Mouse (Mus musculus): Measurements from ENCODE around the gene Rs1.
A peak's percentile ranks its signal among the peaks of the same experiment; 100 is the strongest.
"Not testable (repeated sequence)": the region's sequence is repeated elsewhere in the genome, so short reads cannot be mapped to it uniquely, and the experiment has no call there.

Gene Rs1

DNA sequence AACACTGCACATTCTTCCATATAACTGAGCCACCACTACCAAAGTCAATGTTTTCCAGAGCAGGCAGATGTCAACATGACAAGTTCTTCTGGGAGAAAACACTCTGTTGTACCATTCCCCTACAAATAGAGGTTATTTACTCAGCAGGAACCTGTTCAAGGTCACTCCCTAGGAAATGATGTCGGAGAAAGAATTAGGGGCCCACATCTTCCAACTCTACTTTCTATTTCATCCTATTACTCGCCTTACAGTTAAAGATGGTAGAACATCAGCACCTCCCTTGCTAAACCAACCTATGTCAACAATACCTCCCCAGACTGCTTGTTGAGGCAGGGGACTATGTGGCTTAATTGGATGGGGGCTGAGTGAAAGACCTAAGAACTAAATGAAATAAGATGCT lies at the start of gene Rs1:
Gene Rs1, plus strand, starts transcription at position 301 of the 400 bp plus-strand sequence.
- DNase-seq (ENCODE audit: low read depth, low spot score) = no peak

DNA sequence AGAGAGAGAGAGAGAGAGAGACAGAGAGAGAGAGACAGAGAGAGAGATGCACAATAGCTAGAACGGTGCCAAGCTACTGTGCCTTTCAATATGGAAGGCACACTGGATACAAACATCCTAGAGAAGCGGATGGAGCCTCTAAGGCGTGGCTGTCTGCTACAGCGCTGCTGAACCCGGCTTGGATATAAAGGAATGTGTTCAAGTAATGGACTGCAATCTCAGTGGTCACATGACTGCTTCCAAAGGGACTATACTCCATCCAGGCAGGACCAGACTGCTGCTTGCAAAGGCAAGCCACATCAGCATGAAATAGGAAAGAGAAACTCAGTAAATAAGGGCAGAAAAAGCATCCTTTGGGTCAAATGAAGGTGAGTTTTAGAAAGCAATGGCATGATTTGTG lies 32.2 kb upstream of the Rs1 start, which contains the start of gene Ppef1:
Gene Ppef1, minus strand, starts transcription at position 116 of the 400 bp plus-strand sequence.
- no peak for DNase-seq (ENCODE audit: low read depth, low spot score)

DNA sequence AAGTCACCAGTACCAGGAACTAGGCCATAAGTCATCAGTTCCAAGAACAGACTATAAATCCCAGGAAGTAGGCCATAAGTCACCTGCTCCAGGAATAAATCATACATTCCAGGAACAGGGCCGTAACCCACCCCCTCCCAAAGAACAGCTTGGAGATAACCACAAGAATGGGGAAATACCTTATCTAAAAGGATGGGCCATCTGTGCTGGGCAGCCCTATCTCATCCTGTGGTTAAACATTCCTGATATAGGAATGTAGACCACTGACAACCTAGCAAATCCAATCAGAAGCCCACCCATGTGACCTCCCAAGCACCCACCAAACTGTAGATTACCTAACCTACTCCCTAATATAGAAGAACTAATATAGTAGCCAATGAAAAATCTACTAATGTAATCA lies 22.4 kb upstream of the Rs1 start:
- no peak for DNase-seq (ENCODE audit: low read depth, low spot score)

DNA sequence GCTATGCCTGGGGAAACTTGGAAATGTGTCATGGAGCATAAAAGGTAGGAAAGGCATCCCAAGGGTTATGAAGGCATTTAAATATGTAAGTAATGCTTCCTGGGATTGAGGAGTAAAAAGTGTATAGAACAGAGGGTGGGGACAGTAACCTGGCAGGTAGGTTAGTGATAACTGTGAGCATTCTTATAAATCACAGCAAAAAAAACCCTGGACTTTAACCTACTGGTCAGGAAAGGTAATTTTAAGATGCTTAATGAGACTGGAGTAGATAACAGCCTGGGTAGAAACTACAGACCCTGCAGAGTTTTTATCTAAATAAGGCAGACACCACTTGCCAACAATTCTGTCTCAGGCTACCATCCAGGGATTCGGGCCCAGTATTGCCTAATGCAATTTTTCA lies 19.2 kb upstream of the Rs1 start:
- no peak for DNase-seq (ENCODE audit: low read depth, low spot score)

DNA sequence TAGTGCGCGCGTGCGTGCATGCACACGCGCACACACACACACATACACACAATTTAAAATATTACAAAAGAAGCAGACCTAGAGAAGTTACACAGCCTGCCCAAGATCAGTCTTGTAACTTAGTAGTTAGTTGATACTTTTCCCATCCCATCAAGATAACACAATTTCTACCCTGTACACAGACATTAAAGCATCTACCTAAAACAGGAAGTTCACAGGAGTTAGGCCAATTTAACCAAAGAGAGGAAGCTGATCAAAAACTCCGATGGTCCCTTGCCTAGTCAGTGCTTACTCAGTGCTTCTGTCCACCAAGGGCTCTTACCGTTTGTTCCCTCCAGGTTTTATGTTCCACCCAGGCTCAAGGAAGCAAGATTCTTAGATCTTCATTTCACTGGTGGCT lies 17.0 kb upstream of the Rs1 start:
- no peak for DNase-seq (ENCODE audit: low read depth, low spot score)

DNA sequence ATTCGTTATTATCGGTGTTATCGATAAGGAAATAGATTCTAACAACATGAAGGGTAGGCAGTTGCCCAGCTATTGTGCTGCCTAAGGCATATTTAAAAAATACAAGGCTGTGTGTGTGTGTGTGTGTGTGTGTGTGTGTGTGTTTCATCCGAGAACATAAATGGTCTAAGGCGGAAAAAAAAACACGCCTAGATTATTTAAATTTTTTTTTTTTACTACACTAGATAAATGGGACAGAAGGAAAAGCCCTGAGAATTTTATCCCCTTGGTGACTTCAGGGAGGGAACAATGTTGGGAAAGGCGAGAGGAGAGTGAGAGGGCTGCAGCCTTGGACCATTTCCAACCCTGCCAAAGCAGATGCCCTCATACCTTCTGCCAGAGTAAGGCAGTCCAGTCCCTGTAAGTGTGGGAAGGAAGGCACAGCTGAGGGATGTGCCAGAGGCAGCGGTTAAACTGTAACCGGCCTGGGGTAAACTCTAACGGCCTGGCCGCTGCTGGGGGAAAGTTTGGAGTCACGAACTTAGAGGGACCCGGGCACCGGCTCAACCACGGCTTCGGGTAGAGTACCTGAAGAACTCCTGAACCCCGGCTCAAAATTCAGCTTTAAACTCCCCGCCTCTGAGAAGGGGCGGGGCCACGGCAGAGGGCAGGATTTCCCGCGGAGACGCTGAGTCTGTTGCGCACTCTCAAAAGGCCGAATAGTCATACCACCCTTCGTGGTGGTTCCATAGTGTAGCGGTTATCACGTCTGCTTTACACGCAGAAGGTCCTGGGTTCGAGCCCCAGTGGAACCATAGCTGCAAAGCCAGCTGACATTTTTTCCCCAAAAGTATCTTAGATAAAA lies 2.2 kb upstream of the Rs1 start:
- DNase-seq (ENCODE audit: low read depth, low spot score) = peak; percentile 87

DNA sequence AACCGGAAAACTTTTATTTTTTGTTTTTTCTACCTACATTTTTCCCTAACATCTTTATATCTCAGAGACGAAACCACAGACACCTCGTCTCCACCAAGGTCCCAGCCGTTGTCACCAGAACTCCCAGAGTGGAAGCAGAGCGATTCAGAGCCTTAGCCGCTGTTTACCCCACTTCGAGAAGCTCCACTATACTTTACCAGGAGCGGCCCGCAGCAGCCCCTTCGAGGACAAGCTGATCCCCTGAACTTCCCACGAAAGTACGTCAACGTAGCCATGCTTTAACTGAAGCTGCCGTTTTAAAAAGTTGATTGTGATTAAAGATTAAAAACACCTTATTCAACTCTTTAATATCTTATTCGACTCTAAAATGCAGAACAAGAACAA lies 1.6 kb upstream of the Rs1 start:
- DNase-seq (ENCODE audit: low read depth, low spot score) = no peak

DNA sequence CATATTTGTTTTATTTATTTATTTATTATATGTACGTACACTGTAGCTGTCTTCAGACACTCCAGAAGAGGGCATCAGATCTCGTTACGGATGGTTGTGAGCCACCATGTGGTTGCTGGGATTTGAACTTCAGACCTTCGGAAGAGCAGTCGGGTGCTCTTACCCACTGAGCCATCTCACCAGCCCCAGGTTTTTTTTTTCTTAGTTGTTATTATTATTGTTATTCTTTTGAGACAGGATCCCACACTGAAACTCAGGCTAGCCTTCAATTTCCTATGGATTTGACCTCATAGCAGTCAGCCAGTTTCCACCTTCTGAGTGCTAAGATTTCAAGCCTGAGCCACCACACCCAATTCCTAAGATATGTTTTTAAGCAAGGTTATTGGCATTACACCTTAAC lies 1.8 kb downstream of the Rs1 start:
- DNase-seq (ENCODE audit: low read depth, low spot score) = not testable (repeated sequence)

DNA sequence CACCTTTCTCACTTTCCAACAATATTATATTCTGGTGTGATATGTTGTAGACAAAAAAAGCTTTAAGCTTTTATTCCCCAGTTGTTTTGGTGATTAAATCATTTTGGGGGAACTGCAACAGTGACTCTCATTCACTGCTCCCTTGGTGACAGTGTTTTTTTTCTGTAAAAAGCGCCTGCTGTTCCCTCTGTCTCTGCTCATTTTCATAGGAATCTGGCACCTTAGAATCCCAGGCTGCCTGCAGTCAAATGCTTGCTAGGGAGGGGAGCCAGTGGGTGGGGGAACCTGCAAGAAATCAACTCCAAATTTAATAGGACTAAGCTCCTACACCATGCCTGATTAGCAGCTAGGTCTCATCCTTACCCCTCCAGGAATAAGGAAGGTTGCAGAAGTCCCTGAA lies 5.2 kb downstream of the Rs1 start:
- DNase-seq (ENCODE audit: low read depth, low spot score) = no peak

DNA sequence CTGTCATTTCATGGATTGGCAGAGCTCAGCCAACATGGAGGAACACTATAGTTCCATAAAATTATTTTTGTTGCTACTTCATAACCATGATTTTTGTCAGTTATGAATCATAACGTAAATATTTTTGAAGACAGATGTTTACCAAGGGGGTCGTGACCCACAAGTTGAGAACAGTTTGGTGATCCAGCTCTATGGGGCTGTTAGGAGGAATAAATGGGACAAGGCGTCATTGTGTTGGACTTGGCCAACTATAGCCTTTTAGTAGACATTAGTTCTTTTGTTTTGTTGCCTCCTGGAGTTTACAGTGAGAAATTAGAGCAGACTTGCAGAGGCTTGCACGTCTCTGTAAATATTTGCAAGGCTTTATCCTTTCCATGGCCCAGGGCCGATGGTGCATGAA lies 14.5 kb downstream of the Rs1 start:
- DNase-seq (ENCODE audit: low read depth, low spot score) = no peak

DNA sequence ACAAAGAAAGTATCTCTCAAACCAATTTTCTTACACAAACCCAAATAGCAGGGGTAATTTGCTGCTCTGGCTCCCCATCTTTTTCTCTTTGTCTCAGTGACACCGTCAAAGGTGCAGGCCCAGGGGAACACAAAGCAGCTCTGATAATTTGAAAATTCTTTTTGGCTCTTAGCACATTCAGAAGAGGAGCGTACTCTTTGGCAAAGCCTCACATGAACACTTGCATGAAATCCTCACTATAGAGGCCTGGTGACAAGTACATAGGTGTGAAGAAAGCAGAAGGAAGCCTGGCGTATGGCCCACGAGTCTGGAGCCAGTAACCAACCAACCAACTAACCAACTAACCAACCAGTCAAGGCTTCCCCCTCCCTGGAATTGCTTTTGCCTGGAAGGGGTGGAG lies 27.1 kb downstream of the Rs1 start:
- DNase-seq (ENCODE audit: low read depth, low spot score) = no peak

DNA sequence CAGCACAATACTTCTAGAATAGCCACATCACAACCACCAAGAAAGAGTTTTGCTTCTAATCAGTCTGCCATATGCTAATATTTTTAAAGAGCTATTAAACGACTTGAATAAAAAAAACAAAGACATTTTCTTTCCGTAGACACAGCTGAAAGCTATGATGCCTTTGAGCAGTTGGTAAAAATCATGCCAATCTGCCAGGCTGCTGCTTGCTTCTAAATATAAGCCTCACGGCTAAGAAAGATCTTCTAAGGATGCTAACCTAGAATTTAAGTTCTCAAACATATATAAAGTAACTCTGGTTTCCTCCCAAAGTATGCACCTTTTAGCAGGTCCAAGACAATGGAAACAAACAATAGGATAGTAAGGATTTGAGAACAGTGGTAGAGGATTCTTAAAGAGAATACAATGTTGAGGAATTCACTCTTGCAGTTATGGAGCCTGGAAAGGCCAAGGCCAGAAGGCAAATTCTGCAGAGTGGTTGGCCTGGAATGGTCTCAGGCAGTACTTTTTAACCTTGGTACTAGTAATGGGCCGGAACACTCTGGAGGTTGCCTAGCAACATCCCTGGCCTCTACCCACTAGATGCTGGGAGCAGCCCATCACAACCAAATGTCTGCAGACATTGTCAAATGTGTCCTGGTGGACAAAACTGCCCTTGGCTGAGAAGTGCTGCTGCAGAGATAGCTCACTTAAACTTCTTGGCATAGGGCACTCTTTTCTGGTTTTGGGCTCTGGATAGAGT lies 36.8 kb downstream of the Rs1 start:
- DNase-seq (ENCODE audit: low read depth, low spot score) = no peak

DNA sequence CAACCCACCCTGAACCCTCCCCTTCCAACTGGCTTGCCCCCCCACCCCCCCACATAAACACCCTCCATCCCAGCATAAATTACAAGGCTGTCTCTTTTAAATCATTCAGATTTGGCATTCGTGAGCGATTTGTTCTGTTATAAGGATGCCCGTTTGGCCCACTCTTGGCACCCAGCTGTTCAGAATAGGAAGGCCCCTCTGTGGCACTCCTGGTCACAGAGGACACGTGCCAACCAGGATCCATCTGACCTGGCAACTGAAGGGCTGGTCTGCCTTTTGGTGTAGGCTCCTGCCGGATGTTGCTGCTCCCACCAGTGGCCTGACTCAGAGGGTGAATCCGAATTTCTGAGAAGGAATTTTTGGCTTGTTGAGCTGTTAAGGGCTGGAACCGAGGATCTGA lies 40.4 kb downstream of the Rs1 start:
- DNase-seq (ENCODE audit: low read depth, low spot score) = no peak

Measured in A20 (cell line).